Mouse (Mus musculus) monocyte, adult 5-6 weeks (primary cell): ENCODE measurements at regions not wholly inside any gene's neighbourhood (a gene's known extent, or its start where the extent isn't known, plus 50 kb on each side); places are given as distances from the start of the nearest gene placed in this dataset.
"Not testable (repeated sequence)": the region's sequence is repeated elsewhere in the genome, so short reads cannot be mapped to it uniquely, and the experiment has no call there.

ENCODE experiments used
- ATAC-seq: fragments of 153-309, 156-312 bp; replicated peaks from 2 replicates; pipeline ENCODE4 v1.8.0; 2017; ENCODE audit warnings: mild to moderate bottlenecking; ENCODE audit not compliant: low TSS enrichment, insufficient number of reproducible peaks, severe bottlenecking, poor library complexity, low FRiP score

DNA sequence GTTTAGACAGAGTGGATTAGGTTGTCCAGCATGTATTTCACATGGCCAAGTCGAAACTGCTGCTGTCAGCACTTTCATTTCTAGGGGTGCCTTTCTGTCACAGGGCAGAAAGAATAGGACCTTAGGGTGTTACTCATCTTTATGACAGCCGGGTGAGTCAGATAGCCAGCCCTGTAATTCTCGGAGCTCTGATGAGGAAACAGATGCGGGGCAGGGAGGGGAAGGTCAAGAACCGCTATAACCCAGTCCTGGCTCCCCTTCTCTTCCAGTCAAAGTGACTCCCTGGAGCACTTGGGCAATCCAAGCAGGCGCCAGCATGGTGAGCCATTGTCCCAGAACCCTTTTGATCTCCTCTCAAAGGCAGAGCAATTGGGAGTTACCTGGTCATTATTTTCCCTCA, 69.4 kb upstream of the Jarid2 start:
- peak; percentile 84 for ATAC-seq

- ATAC-seq: no peak
Measured at GRCm38 (mm10) chr13:44663062-44663461, 66.2 kb upstream of the Jarid2 start.

DNA sequence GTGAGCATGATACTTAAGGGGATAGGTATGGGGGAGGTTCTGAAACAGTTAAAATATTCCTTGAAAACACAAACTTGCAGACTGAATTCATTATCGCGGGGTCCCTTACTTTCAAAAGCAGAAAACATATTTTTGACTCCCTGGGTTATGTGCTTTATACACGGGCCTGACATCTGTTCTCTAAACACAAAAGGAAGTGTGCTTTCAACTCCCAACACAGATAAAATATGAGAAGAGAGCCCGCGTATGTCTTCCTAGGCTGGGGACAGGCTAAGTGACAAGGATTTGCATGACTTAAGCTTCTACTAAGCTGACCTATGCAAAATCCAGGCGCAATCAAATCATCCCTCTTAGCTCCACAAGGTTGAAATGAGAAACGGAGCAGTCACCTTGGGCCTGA, 65.5 kb upstream of the Jarid2 start:
- ATAC-seq: no peak

- no peak for ATAC-seq
Measured at GRCm38 (mm10) chr13:44669761-44670160, 59.5 kb upstream of the Jarid2 start.

DNA sequence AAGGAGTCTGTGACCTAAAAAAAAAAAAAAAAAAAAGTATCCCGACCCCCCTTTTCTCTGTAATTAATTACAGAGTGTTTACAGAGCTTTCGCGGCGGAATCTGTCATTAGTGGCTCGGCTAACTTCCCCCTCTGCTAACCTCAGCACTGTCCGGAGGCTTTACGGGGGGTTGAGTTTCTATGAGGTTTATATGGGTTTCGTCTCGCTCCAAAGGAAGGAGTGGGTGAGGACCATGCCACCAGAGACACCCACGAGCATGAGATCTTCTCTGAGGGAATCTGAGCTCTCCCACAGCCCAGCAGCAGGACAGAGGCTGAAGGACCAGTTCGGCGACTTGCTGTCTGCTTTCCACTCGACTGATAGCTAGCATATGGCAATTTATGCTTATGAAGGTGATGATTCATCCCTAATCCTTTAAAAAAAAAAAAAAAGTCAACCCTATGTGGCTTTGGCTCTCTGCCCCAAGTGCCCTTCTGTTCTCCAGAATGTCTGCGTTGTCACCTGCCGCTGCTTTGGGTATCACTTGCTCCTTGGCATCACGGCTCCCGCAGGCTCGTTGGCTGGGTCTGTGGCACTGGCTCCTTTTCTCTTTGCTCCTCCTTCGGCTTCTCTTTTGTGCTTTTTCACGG, 55.8 kb upstream of the Jarid2 start:
- ATAC-seq: 0 out of 2 replicates have a peak, but pooled peaks have one; percentile 22

DNA sequence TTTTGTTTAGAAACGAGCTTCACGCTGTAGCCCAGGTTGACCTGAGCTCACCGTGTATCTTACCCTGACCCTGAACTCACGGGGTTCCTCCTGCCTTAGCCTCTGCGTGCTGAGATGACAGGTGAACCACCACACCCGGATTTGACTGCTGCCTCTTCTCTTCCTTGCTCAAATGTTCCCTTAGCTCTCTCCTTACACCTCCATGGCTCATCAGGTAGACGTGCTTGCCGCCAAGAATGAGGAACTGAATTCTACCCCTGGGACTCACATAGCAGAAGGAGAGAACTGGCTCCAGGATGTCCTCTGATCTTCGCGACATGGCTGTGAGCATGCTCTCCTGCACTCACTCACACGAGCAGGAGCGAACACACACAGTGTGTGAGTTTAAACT, 55.3 kb upstream of the Jarid2 start:
- ATAC-seq: 0 out of 2 replicates have a peak, but pooled peaks have one; percentile 53

DNA sequence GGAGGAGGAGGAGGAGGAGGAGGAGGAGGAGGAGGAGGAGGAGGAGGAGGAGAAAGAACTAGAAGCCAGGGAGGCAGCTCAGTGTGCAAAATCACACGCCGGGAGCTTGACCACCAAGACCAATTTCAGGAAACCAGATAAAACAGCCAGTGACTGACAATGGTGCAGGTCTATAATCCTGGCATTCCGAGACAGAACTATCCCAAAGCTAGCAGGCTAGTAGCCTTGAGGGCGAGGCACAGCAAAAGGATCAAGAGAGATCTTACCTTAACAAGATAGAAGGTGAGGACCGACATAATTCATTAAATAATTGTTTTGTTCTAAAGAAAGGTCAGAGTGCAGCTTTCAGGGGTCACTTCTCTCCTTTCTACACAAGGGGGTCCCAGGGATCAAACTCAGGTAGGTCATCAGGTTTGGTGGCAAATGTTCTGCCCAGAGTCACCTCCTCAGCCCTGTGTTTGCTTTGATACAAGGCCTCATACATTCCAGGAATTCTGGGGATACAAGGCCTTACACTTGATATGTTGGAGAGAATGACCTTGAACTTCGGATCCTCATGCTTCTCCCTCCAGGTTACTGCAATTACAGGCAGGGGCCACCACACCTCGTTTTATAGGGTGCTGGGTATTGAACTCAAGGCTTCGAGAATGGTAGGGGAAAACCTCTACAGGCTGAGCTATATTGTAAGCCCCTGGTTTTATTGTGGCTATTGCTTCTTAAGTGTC, 54.2 kb upstream of the Jarid2 start:
- no peak for ATAC-seq

GRCm38 (mm10) chr13:44676041-44676440, 53.2 kb upstream of the Jarid2 start:
- no peak for ATAC-seq

DNA sequence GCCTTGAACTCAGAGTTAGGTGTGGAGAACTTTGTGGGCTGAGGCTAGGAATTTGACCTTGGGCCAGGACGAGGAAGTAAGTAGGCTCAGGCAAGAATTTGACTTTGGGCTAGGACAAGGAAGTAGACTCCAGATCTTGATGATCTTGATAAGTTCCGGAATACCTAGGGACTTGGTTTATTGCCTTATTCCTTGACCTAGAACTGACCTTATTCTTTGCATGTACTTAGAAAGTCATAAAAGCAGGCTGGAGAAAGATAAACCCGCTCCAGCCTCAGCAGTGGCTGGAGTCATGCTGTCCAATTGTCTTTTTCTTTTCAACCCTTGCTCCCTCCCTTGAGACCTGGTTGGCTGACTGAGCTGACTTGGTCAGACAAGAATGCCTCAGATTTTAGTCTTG, 51.2 kb upstream of the Jarid2 start:
- no peak for ATAC-seq

DNA sequence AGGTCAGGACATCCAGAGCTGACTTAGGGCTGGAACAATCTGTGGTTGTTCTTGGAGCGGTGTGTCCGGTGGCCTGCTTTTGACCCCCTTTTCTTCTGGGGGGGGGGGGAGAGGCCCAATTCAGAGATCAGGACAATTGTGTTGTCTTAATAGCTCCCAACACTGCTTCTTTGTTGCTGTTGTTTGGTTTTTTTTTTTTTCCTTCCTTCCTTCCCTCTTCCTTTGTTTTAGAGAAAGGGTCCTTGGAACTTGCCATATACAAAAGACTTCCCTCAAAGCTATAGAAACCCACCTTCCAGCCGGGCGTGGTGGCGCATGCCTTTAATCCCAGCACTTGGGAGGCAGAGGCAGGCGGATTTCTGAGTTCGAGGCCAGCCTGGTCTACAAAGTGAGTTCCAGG, 49.8 kb upstream of the Jarid2 start:
- not testable (repeated sequence) for ATAC-seq
